Mouse (Mus musculus) CH12.LX (cell line): Measurements from ENCODE around the gene Defb25. TPM values are rescaled to one million over a fixed set of nuclear protein-coding genes. Genes with fewer than 3 reads are reported as not detected.

Experiments
- DNase-seq: peaks from one replicate; pipeline ENCODE4 v3.0.0-alpha.2; 2013; ENCODE audit errors: extremely low read depth
- H3K27ac ChIP-seq: 2 replicates; pipeline ENCODE4 v1.5.1; 2012; ENCODE audit warnings: low read depth, mild to moderate bottlenecking, control low read depth, moderate library complexity; ENCODE audit not compliant: insufficient read depth
- H3K27me3 ChIP-seq: replicated peaks from 2 replicates; pipeline ENCODE3; 2012; ENCODE audit warnings: inconsistent platforms
- H3K36me3 ChIP-seq, 2 experiments: replicated peaks in 1 of 2; 2 replicates each; pipeline versions ENCODE3 to v1.6.1; 2012; ENCODE audit warnings: inconsistent platforms in 1 of 2, low read length in 1 of 2, mild to moderate bottlenecking in 1 of 2, mixed read lengths in 1 of 2, moderate library complexity in 1 of 2; ENCODE audit not compliant: control insufficient read depth in 1 of 2, insufficient read depth in 1 of 2
- H3K4me1 ChIP-seq, 2 experiments: 2 replicates each; pipeline ENCODE4 v1.6.1; 2012; ENCODE audit warnings: inconsistent platforms in 1 of 2, moderate library complexity in 1 of 2; ENCODE audit not compliant: insufficient read depth in 2 of 2, control insufficient read depth in 1 of 2
- H3K4me2 ChIP-seq: 2 replicates; pipeline ENCODE4 v1.6.1; 2012; ENCODE audit warnings: low read depth, mild to moderate bottlenecking, control low read depth; ENCODE audit not compliant: poor library complexity, insufficient read depth, severe bottlenecking
- H3K4me3 ChIP-seq, 3 experiments: fragments of 150-350 bp in 1 of 3; sonication (generic) in 1 of 3; replicated peaks in 1 of 3; 2 replicates each; pipeline versions ENCODE3 to v1.5.1; 2011 to 2012; ENCODE audit warnings: low read depth in 2 of 3, low read length in 2 of 3, mild to moderate bottlenecking in 2 of 3, moderate library complexity in 2 of 3, control low read depth in 1 of 3, improper control_type of control experiment in 1 of 3, inconsistent platforms in 1 of 3, mixed read lengths in 1 of 3; ENCODE audit not compliant: poor library complexity in 1 of 3
- H3K79me2 ChIP-seq: replicated peaks from 2 replicates; pipeline ENCODE4 v1.6.1; 2012; ENCODE audit warnings: mild to moderate bottlenecking, moderate library complexity; ENCODE audit not compliant: control insufficient read depth, poor library complexity, insufficient read depth, severe bottlenecking; ENCODE audit errors: extremely low read depth
- H3K9ac ChIP-seq: 2 replicates; pipeline ENCODE4 v1.6.1; 2012; ENCODE audit warnings: low read depth, mild to moderate bottlenecking, control low read depth, moderate library complexity; ENCODE audit not compliant: insufficient read depth
- H3K9me3 ChIP-seq: replicated peaks from 2 replicates; pipeline ENCODE3; 2012; ENCODE audit warnings: low read length, inconsistent platforms, mixed read lengths
- BHLHE40 ChIP-seq: IDR thresholded peaks from 2 replicates; pipeline ENCODE4 v1.6.1; 2011; ENCODE audit warnings: mild to moderate bottlenecking, low read depth, low read length, improper control_type of control experiment
- CHD1 ChIP-seq: IDR thresholded peaks from 2 replicates; pipeline ENCODE4 v1.6.1; 2012; ENCODE audit warnings: low read depth, low read length, improper control_type of control experiment, inconsistent platforms
- ELF1 ChIP-seq: IDR thresholded peaks from 2 replicates; pipeline ENCODE4 v1.6.1; 2014; ENCODE audit warnings: low read depth, mild to moderate bottlenecking, inconsistent platforms, low read length, improper control_type of control experiment
- EP300 ChIP-seq: IDR thresholded peaks from 2 replicates; pipeline ENCODE4 v1.6.1; 2011; ENCODE audit warnings: low read length, improper control_type of control experiment
- ETS1 ChIP-seq: conservative IDR thresholded peaks from 2 replicates; pipeline ENCODE4 v1.6.1; 2012; ENCODE audit warnings: low read depth, mild to moderate bottlenecking, inconsistent platforms, low read length, improper control_type of control experiment, moderate library complexity
- GABPA ChIP-seq: IDR thresholded peaks from 2 replicates; pipeline ENCODE4 v1.6.1; 2012; ENCODE audit warnings: low read depth, low read length, improper control_type of control experiment, inconsistent platforms; ENCODE audit not compliant: insufficient replicate concordance
- IRF4 ChIP-seq: IDR thresholded peaks from 2 replicates; pipeline ENCODE4 v1.6.1; 2014; ENCODE audit warnings: low read depth, mild to moderate bottlenecking, inconsistent platforms, low read length, improper control_type of control experiment
- JUN ChIP-seq: IDR thresholded peaks from 2 replicates; pipeline ENCODE4 v1.6.1; 2011; ENCODE audit warnings: low read depth, mild to moderate bottlenecking, low read length, improper control_type of control experiment, moderate library complexity; ENCODE audit not compliant: insufficient read depth
- JUND ChIP-seq: conservative IDR thresholded peaks from 2 replicates; pipeline ENCODE4 v1.6.1; 2011; ENCODE audit warnings: low read depth, low read length, improper control_type of control experiment
- KAT2A ChIP-seq: IDR thresholded peaks from 2 replicates; pipeline ENCODE4 v1.6.1; 2012; ENCODE audit warnings: low read length, improper control_type of control experiment, inconsistent platforms; ENCODE audit not compliant: insufficient replicate concordance
- MAFK ChIP-seq: IDR thresholded peaks from 2 replicates; pipeline ENCODE4 v1.6.1; 2011; ENCODE audit warnings: low read length, improper control_type of control experiment; ENCODE audit not compliant: insufficient replicate concordance
- MAX ChIP-seq: IDR thresholded peaks from 2 replicates; pipeline ENCODE4 v1.6.1; 2011; ENCODE audit warnings: low read length, improper control_type of control experiment
- MAZ ChIP-seq: IDR thresholded peaks from 2 replicates; pipeline ENCODE4 v1.6.1; 2012; ENCODE audit warnings: low read depth, mild to moderate bottlenecking, inconsistent platforms, low read length, improper control_type of control experiment, moderate library complexity
- MEF2A ChIP-seq: IDR thresholded peaks from 2 replicates; pipeline ENCODE4 v1.6.1; 2014; ENCODE audit warnings: low read depth, mild to moderate bottlenecking, inconsistent platforms, low read length, improper control_type of control experiment, borderline replicate concordance
- MXI1 ChIP-seq: IDR thresholded peaks from 2 replicates; pipeline ENCODE4 v1.6.1; 2011; ENCODE audit warnings: mild to moderate bottlenecking, low read depth, low read length, improper control_type of control experiment
- MYC ChIP-seq: IDR thresholded peaks from 2 replicates; pipeline ENCODE4 v1.6.1; 2011; ENCODE audit warnings: low read depth, mild to moderate bottlenecking, improper control_type of control experiment, low read length
- NELFE ChIP-seq: IDR thresholded peaks from 2 replicates; pipeline ENCODE4 v1.6.1; 2011; ENCODE audit warnings: low read depth, low read length, improper control_type of control experiment
- NRF1 ChIP-seq: IDR thresholded peaks from 2 replicates; pipeline ENCODE4 v1.6.1; 2014; ENCODE audit warnings: low read depth, mild to moderate bottlenecking, inconsistent platforms, low read length, improper control_type of control experiment, moderate library complexity
- PAX5 ChIP-seq: IDR thresholded peaks from 2 replicates; pipeline ENCODE4 v1.6.1; 2012; ENCODE audit warnings: low read length, inconsistent platforms, mixed read lengths
- POLR2A ChIP-seq: IDR thresholded peaks from 2 replicates; pipeline ENCODE4 v1.6.1; 2011; ENCODE audit warnings: low read depth, mild to moderate bottlenecking, improper control_type of control experiment, low read length
- RAD21 ChIP-seq: IDR thresholded peaks from 2 replicates; pipeline ENCODE4 v1.6.1; 2011; ENCODE audit warnings: low read depth, mild to moderate bottlenecking, low read length, improper control_type of control experiment, moderate library complexity
- SIN3A ChIP-seq: IDR thresholded peaks from 2 replicates; pipeline ENCODE4 v1.6.1; 2012; ENCODE audit warnings: low read length, improper control_type of control experiment, inconsistent platforms
- SMC3 ChIP-seq: IDR thresholded peaks from 2 replicates; pipeline ENCODE4 v1.6.1; 2011; ENCODE audit warnings: low read depth, low read length, improper control_type of control experiment
- TBP ChIP-seq: conservative IDR thresholded peaks from 2 replicates; pipeline ENCODE4 v1.6.1; 2011; ENCODE audit warnings: low read depth, low read length, improper control_type of control experiment
- TCF12 ChIP-seq: IDR thresholded peaks from 2 replicates; pipeline ENCODE4 v1.6.1; 2014; ENCODE audit warnings: low read depth, mild to moderate bottlenecking, inconsistent platforms, low read length, improper control_type of control experiment
- UBTF ChIP-seq: IDR thresholded peaks from 2 replicates; pipeline ENCODE4 v1.6.1; 2012; ENCODE audit warnings: low read depth, mild to moderate bottlenecking, inconsistent platforms, low read length, improper control_type of control experiment, moderate library complexity
- USF2 ChIP-seq: conservative IDR thresholded peaks from 2 replicates; pipeline ENCODE4 v1.6.1; 2011; ENCODE audit warnings: low read depth, low read length, improper control_type of control experiment
- ZC3H11A ChIP-seq: IDR thresholded peaks from 2 replicates; pipeline ENCODE4 v1.6.1; 2012; ENCODE audit warnings: low read depth, mild to moderate bottlenecking, inconsistent platforms, low read length, improper control_type of control experiment
- ZMIZ1 ChIP-seq: IDR thresholded peaks from 2 replicates; pipeline ENCODE4 v1.6.1; 2012; ENCODE audit warnings: low read depth, mild to moderate bottlenecking, inconsistent platforms, low read length, improper control_type of control experiment
- ZNF384 ChIP-seq: IDR thresholded peaks from 2 replicates; pipeline ENCODE4 v1.6.1; 2012; ENCODE audit warnings: low read depth, low read length, improper control_type of control experiment, inconsistent platforms
- dilution Hi-C: fragments of 300-500 bp; cut with MboI; formaldehyde crosslinking; loops from 2 replicates; pipeline ENCODE4 v1.14.3; 2020; ENCODE audit warnings: low sequenced_read_pairs; ENCODE audit not compliant: extremely low pct_unique_long_range_greater_than_20kb, extremely low pct_ligation_motif_present
- in situ Hi-C: fragments of 300-500 bp; cut with MboI; formaldehyde crosslinking; loops from 3 replicates; pipeline ENCODE4 v1.14.3; 2019; ENCODE audit warnings: low sequenced_read_pairs, low pct_ligation_motif_present, low pct_unique_long_range_greater_than_20kb, mixed read lengths
- polyA plus RNA-seq: library from polyadenylated mRNA; unstranded; fragments of >175 nt; gene quantifications from 2 replicates; pipeline ENCODE4 v1.2.1, GENCODE M21; 2012; ENCODE audit warnings: low read depth; ENCODE audit not compliant: insufficient read length
- total RNA-seq, 2 experiments: library from RNA; depleted of rRNA; stranded (reverse); fragments of 300-350 nt in 1 of 2; fragments of >200 nt in 1 of 2; gene quantifications; 2 replicates each; pipeline ENCODE4 v1.2.3; 2012 to 2014

Defb25 gene
- total and polyA plus RNA-seq, 3 experiments, result 1.8 TPM; not detected in 2

GRCm38 (mm10) chr2:152616470-152616869, 6.4 kb downstream of the Defb25 start:
- no peaks in the 10 kb centered on the region for H3K79me2 ChIP-seq
- H3K9ac ChIP-seq, result no peak overlapping the region
- H3K27me3 ChIP-seq, result no peaks in the 10 kb centered on the region
- in situ Hi-C loops (loop anchor here (5.0 kb wide), 2 partner anchors 51 to 216 kb away; partner anchors contain the start of genes Bcl2l1 and H13), dilution Hi-C loops (no loop called here)
- DNase-seq, result no peak
- H3K4me2 ChIP-seq, result no peak overlapping the region
- peaks cover 11 to 21% of the 10 kb centered on the region in 2 experiments for H3K4me1 ChIP-seq
- no peaks in the 10 kb centered on the region for H3K9me3 ChIP-seq
- no peak overlapping the region for H3K4me3 ChIP-seq
- no peak overlapping the region for H3K27ac ChIP-seq
- no peaks in the 10 kb centered on the region for H3K36me3 ChIP-seq
- no peak for TF ChIP-seq ELF1
- TF ChIP-seq KAT2A, result no peak
- TF ChIP-seq IRF4, result peak; percentile 44; the same call in 1 of the 2 replicates
- no peak for TF ChIP-seq TBP
- TF ChIP-seq NELFE, result no peak
- TF ChIP-seq TCF12, result 0 out of 2 replicates have a peak, but pooled peaks have one; percentile 17
- peak; percentile 87 for TF ChIP-seq MEF2A
- TF ChIP-seq ZMIZ1, result no peak
- TF ChIP-seq UBTF, result no peak
- no peak for TF ChIP-seq PAX5
- TF ChIP-seq EP300, result 0 out of 2 replicates have a peak, but pooled peaks have one; percentile 39
- TF ChIP-seq ETS1, result peak; percentile 78

- DNase-seq, result peak; percentile 79
- Histone ChIP-seq H3K27me3 (peaks cover 2% of the 10 kb centered on the region), H3K9me3 (no peaks in the 10 kb centered on the region), H3K9ac (no peak overlapping the region), H3K4me2 (no peak overlapping the region), H3K4me1 (peaks cover 5 to 14% of the 10 kb centered on the region in 2 experiments), H3K36me3 (no peaks in the 10 kb centered on the region), H3K27ac (no peak overlapping the region), H3K4me3 (no peak overlapping the region), H3K79me2 (no peaks in the 10 kb centered on the region)
- dilution Hi-C loops, result no loop called here
- in situ Hi-C loops, result loop anchor here (5.0 kb wide), 2 partner anchors 52 to 217 kb away; partner anchors contain the start of genes Bcl2l1 and H13
- TF ChIP-seq ZC3H11A (peak; percentile 89), TBP (no peak), PAX5 (no peak), JUN (no peak), MXI1 (no peak), MYC (peak; percentile 61; the same call in 1 of the 2 replicates), KAT2A (no peak), IRF4 (no peak), MAFK (no peak), USF2 (no peak), MAZ (peak; percentile 65; the same call in 1 of the 2 replicates), MAX (no peak), POLR2A (no peak), SMC3 (peak; percentile 97), ZMIZ1 (no peak), JUND (peak; percentile 56; the same call in 1 of the 2 replicates), BHLHE40 (no peak), CHD1 (no peak), NRF1 (0 out of 2 replicates have a peak, but pooled peaks have one; percentile 26), UBTF (no peak), RAD21 (peak; percentile 100), SIN3A (peak; percentile 59; the same call in 1 of the 2 replicates), ZNF384 (no peak), GABPA (no peak), EP300 (no peak), NELFE (peak; percentile 60; the same call in 1 of the 2 replicates), ELF1 (no peak)
These were observed 7.3 kb downstream of the Defb25 start for GRCm38 (mm10) chr2:152615563-152615962.
